Mouse (Mus musculus) mesoderm, embryonic 11.5 days (tissue): ENCODE results near the gene Vmn1r11.

Experiments
- DNase-seq: peaks from one replicate; pipeline ENCODE4 v3.0.0-alpha.2; 2012; ENCODE audit warnings: low read depth, low spot score

Gene Vmn1r11

GRCm38 (mm10) chr6:57133155-57133554, at the start of gene Vmn1r11:
Vmn1r11 (plus strand) TSS chr6:57133455.
- DNase-seq: no peak

GRCm38 (mm10) chr6:57106358-57106757, 26.9 kb upstream of the Vmn1r11 start:
- no peak for DNase-seq

DNA sequence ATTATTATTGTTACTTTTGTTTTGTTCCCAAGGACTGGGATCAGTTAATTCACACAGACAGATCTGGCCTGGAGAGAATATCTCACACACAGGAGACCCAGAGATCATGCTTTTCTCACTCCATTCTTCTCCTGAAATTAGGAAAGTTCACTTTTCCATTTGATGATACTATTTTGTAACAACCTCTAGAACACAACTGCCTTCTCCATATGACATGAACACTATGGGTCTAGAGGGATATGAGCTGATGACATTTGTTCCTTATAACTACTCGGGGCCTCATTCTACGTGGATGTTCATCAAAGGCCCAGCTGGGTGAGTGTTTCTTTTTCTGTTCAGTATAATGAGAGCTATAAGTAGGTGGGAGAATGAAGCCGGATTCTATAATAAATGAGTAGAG, 24.1 kb upstream of the Vmn1r11 start, which contains the start of gene Vmn1r10:
Vmn1r10 (plus strand) TSS at position 301 of the 400 bp plus-strand sequence.
- no peak for DNase-seq

- DNase-seq: no peak
These were observed 23.4 kb downstream of the Vmn1r11 start, which contains the start of gene Vmn1r12 for GRCm38 (mm10) chr6:57156619-57157018. Vmn1r12 (plus strand) TSS chr6:57156919.
